Mouse (Mus musculus) ovary, adult 18-20 months (tissue): ENCODE results near the gene C1s2.
"Not testable (repeated sequence)": the region's sequence is repeated elsewhere in the genome, so short reads cannot be mapped to it uniquely, and the experiment has no call there.

Source experiments
- DNase-seq: peaks from one replicate; pipeline ENCODE4 v3.0.0; 2022; ENCODE audit warnings: low spot score, mixed read lengths

Gene C1s2

DNA sequence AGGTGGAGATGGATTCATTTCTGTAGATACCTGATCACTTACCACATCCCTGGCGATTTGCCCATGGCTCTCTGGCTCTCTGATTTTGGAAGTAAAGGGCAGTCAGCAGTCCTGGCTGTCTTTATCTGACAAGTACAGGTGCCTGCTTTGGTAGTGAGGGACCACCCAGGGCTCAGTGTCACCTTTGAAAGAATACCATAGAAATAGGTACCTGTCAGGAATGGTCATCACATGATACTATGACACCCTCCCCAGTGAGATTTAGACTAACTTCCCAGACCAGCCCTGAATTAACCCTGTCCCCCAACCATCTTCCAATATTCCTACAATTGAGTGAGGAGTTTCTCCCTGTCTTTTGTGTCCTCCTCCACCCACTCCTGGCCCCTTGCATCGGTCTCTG, at the start of gene C1s2:
Gene C1s2 (minus strand): TSS at position 101 of the 400 bp plus-strand sequence.
- not testable (repeated sequence) for DNase-seq

DNA sequence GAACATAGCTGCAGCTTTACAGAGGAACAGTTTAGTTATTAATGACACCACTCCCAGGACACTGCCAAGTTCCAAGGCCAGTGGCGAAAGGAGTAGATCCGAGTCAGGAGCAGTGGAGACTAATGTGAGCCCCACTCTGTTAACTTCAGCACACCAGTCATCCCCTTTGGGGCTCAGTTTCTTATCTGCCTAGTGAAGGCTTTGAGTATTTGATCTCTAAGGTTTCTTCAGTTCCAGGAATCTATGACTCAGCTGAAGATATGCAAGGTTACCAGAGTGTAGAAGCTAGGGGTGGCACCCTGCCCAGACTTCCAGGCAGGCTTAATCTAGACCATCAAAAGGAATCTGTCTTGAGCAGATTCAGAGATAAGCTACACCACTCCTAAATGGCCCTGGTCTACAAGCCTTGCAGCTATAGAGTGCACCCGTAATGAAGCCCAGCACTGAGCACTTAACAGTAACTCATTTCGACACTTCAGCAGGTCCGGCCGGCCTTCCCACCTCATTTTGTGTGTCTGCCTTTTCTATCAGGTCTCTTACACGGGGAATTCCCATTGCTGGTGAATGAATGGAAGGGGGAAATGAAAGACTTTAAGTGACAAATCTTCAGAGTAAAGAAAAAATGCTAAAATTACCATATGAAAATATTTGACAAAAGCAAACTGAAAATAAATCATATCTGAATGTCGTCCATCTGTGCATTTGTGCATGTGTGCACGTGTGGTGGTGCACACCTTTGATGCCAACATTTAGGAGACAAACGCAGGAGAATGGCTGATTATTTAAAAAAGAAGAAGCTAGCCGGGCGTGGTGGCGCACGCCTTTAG, 47.9 kb upstream of the C1s2 start:
- peak; percentile 72 for DNase-seq

DNA sequence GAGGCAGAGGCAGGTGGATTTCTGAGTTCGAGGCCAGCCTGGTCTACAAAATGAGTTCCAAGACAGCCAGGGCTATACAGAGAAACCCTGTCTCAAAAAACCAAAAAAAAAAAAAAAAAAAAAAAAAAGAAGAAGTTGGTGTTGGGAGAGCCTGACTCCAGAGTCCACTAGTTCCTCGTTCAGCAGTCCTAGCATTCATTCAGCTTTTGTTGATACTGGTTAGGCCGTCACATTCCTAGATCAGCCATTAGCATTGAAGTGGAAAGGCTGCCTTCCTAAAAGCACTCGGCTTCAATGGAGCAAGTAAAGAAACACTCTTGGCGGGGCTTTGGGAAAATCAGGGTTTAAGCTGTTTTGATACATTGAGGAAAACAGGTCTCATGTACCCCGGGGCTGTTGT, 46.4 kb upstream of the C1s2 start:
- not testable (repeated sequence) for DNase-seq

DNA sequence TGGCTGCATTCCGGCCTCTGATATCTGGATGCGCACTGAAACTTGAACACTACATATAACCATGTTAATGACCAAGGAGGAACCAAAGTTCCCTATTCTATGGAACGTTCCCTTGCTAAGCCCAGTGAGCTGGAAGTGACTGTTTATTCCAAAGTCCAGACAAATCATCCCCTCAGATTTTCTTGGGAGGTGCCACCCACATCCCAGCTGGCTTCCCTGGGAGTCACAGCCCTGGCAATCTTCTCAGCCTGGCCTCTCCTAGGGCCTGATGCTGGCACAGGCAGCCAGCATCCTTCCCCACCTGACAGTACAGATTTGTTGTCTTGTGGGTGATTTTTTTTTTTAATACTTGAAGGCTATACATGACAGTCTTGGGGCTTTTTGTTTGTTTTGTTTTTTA, 43.6 kb upstream of the C1s2 start:
- DNase-seq, result no peak

DNA sequence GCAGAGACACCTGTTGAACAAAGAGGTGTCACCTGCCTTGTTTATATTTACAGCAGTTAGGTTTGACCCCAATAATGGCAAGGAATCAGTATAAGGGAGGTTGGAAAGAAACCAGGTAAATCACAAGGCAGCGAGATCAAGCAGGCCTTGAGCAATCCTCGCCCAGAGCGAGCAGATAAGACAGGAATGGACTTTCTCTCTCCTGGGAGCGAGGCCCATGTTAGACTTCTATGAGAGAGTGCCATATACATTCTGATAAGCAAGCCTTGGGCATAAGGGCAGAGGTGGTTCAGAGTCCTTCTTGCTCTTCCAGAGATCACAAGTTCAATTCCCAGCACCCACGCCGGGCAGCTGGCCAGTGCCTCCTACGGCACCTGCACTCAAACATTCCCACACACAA, 42.9 kb upstream of the C1s2 start:
- DNase-seq, result no peak

DNA sequence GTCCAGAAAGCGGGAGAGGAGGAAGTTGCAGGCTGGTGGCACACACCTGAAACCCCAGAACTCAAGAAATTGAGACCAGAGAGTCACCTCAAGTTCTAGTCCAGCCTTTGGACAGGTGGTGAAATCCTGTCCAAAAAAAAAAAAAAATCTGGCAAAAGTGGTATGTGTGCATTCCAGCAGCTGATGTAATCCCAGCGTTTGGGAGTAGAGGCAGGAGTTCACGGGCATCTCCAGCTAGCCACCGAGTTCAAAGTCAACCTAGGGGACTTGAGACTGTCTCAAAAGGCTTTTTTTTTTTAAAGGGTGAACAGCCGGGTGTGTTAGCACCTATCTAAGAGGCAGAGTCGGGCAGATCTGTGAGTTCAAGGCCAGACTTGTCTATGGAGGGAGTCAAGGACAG, 40.3 kb upstream of the C1s2 start:
- DNase-seq, result no peak

DNA sequence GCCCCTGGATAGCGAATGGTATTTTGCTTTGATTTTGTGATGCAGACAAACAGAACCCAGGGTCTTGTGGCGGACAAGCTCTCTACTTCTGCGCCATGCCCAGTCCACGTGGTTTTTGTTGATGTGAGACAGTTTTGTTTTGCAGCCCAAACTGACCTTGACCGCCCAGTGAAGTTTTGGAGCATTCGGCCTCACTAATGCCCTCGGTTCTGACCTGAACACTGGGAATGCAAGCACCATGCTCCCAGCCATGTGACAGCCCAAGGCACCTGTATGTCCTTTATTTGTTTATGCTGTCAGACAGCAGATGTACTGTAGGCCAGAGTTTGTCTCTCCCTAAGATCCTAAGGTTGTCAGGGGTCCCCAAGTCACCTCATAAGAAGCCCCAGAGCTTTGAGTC, 38.7 kb upstream of the C1s2 start:
- no peak for DNase-seq

DNA sequence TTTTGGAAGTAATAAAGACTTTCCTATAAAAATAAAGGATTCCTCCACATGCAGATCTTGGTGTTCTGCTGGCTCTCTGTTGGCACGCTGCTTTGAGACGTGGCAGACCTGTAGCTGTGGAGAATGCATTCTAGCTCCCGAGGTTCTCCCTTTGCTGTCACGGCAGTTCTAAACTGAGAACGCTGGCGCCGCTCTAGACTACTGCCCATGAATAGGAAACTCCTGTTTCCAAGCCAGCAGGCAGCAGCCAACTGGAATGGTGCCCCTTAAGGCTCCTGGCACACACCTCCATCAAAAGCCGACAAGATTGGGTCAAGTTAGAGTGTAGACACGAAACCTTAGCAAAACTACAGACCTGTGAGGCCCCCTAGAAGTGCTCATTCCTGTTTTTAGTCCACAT, 37.7 kb upstream of the C1s2 start:
- no peak for DNase-seq

DNA sequence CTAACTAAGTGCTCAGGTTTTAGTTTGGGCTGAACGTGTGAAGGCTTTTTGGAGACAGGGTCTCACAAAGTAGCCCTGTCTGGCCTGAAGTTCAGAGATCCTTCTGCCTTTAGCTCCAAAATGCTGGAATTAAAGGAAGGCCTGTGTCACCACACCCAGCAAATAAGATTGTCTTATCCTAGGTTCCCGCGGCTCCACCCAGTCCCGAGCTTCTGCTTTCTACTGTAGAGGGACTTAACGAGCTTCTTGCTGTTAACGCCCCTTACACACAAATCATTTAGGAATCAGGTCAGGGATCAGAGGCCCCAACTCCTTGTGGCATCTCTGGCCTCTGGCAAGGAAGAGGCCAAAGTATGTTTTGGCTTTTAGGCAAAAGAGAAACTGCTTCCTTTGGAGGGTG, 36.2 kb upstream of the C1s2 start:
- DNase-seq, result no peak

DNA sequence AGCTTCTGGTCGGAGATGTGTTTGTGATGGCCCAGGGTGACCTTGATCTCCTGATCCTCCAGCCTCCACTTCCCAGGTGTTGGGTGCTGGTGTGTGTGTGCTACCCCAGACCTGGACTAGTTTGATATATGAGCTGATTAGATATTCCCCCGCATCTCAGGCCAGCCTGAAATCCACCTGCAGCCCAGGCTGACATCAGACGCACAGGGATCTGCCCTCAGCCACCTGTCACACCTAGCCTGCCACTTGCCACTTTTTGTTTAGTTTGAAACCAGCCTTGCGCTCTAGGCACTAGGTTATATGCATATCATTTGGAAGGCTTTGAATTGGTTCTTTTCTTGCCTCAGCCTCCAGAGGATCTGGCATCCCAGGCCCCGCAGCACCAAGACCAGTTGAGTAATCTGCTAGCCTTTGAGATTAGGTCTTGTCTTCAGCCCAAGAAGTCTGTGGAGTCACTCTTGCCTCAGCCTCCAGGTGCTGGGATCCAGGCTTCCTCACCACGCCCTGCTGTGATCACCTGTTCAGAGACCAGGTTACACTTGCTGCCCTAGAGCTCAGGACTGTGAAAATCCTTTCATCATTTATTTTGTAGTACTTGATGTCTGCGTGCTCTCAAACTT, 34.5 kb upstream of the C1s2 start:
- no peak for DNase-seq

DNA sequence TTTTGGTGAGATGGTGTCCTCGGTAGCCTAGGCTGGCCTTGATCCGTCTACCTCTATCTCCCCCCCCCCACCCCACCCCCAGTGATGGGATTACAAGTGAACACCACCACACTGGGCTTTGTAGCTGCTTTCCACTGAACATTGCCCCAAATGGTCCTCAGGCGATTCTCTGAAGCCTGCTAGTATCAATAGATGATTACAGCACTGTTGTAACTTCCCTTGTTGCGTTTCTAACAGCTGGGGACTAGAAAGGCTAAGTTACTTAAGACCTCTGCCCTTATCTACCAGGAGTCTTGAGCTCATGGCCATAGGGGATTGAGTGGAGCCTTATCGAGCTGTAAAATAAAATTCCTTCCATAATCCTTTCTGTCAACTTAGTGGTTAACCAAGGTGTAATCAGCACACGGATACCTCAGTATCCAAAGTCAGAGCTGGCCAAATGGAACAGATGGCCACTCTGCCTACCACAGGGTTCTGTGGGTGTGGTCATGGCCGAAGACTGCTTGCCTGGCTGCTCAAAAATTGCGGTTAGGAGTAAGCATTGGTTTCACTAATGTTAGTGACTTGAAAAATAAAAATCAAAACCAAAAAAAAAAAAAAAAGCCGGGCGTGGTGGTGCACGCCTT, 33.5 kb upstream of the C1s2 start:
- DNase-seq, result no peak

DNA sequence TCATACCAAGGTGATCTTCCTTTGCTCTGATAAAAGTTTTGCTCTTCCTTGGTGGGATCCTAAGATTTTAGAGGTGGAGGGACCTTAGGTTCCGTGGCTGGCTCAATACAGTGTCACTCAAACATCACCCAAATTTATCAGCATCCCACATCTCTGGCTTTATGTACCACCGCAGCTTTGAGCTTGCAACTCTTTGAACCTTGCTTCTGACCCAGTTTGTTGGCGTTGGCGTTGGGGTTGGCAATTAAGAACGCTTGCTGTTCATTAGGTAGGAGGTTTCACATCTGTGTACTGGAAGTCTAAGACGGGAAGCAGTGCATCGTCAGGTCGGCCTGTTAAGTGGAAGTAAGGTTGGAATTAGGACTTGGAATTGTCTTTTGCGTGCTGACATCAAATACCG, 29.1 kb upstream of the C1s2 start:
- DNase-seq, result no peak

DNA sequence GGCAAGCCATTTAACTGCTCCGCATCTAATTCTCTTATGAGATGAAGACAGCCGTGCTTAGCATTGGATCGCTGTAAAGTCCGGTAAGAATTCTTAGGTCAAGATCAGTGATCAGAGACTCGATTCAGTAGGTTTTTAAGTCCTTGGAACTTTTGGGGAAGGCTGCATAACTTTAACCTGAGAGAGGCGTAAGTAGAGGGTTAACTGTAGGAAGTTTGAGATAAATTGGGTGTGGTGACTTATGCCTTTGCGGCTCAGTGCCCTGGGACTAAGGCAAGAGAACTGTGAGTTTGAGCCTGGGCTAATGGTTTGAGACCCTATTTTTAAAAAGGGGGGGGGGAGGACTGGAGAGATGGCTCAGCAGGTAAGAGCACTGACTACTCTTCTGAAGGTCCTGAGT, 28.4 kb upstream of the C1s2 start:
- no peak for DNase-seq

DNA sequence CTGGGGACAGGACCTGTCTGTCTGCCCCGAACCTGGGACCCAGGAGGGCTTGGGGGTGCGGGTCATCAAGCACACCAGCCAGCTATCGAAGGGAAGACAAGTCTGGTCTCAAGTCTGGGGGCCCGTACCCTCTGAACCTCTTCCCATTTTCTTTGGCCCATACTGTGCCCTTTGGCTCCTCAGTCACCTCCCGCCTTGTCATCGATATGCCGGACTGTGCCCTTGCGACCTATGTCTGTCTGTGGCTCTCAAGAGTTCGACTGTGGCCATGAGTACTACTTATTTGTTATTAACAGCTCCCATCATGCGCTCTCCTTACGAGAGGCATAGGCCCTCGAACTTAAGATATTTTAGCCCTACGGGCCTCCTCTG, 27.5 kb upstream of the C1s2 start:
- DNase-seq, result no peak

DNA sequence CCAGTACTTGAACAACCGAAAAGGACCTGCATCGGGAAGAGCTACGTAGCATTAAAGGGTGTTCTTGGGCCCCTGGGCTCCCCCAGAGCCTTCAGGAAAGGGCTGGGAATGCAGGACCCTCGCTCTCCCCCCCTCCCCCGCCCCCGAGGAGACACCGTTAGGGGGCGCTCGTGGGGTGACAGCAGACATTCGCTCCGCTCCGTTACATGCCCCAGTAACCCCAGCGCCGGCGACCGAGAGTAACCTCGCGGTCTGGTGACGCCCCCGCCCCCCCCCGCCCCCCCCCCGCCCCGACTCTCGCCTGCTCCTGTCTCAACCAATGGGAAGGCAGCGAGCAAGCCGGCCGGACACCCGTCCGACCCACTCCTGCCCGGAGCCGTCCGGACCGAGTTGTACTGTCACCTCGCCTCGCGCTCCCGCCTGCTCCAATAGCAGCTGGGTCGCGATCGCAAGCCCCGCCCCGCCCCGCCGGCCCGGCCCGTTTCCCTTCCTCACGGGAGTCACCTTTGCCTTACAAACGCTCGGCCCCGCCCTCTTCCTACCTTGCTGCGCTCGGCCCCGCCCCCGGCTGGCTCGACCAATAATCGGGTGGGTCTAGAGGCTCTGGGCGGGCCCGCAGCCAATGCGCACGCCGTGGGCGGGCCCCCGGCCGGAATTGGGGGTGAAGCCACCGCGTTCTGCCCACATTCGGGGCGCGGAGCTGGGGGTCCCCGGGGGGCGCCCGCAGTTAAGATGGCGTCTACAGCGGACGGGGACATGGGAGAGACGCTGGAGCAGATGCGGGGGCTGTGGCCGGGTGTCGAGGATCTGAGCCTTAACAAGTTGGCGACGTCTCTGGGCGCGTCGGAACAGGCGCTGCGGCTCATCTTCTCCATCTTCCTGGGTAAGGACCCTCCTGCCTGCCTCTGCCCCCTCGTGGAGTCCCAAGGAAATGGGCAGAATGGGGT, 26.9 kb upstream of the C1s2 start, which contains the start of gene Lpcat3:
Gene Lpcat3 (plus strand): TSS at position 551 of the 947 bp plus-strand sequence.
- peak; percentile 99 for DNase-seq

DNA sequence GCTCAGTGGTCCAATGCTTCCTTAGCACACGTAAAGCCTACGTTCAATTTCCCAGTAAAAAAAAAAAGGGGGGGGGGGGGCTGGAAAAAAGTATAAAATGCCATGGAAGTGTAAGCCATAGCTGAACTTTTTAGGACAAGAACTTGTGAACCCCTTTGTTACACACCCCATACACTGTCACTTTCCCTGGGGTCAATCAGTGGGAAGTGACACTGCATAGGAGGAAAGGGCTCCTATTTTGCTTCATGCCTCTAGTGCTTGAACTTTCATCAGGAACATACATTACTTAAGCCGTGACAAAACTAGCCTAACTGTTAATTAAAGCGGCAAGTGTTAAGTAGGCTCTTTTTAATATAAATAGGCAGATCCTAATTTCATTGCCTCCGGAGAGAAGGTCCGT, 26.1 kb upstream of the C1s2 start:
- DNase-seq, result no peak

DNA sequence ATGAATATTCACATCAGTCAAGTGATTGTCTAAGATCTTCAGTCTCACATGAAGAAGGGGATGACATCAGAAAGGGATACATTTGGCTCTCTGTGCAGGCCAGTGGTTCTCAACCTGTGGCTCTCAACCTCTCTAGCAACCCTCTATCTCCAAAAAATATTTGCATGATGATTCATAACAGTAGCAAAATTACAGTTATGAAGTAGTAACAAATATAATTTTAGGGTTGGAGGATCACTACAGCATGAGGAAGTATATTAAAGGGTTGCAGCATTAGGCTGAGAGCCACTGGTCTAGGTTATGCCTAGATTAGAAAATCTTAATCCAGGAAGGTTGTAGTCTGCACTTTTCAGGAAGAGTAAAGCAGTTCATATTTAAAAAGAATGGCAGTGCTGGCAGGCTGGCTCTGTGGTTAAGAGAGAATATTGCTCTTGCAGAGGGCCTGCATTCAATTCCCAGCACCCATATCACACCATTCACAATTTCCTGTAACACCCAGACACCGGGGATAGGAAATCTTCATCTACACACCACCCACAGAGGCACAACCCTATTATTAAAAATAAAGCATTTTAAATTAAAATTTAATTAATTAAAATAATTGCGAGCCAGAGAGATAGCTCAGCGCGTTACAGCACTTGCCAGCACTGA, 25.4 kb upstream of the C1s2 start:
- no peak for DNase-seq

DNA sequence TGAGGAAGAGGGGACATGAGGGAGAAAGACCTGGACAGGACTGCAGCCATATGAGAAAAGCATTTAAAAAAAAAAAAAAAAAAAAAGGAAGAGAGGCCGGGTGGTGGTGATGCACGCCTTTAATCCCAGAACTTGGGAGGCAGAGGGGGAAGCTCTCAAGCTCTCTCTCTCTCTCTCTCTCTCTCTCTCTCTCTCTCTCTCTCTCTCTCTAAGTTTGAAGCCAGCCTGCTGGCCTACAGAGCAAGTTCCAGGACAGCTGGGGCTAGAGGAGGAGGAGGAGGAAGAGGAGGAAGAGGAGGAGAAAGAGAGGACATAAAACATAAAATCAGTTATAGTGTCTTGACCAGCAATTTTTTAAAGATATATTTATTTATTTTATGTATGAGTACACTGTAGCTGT, 22.2 kb upstream of the C1s2 start:
- no peak for DNase-seq

DNA sequence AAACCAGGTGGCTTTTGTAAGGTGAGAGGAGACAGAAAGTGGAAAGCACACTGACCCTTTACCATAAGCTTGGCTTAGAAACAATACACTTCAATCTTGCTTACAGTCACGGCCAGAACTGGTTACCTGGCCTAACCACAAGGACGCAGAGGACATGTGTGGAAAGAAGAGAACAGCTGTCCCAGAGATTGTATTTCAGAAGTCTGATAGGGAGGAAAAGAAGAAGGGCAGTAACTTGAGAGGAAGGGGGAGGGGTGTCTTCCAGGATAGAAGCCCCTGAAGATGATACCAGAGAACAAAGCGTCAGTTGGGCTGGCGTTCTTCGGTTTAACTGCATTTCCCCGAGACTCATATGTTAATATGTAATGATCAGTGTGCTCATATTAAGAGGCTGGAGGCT, 20.0 kb upstream of the C1s2 start:
- no peak for DNase-seq

DNA sequence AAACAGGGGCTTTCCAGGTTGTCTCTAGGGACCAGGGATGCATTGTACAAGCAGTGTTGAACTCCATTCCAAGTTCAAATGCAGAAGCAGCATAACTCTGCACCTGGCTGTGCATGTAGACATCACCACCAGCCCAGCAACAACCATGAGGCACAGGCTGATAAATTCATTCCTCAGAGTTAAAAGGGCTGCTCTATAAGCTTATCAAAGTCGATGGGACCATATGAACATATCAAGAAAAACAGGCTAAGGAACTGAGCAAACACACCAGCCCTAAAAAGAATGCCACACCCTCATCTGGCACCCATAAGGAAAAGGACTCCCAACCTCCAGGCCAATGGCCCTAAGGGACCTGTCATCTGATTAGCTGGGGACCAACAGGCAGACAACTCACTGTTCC, 10.5 kb upstream of the C1s2 start:
- DNase-seq, result no peak

DNA sequence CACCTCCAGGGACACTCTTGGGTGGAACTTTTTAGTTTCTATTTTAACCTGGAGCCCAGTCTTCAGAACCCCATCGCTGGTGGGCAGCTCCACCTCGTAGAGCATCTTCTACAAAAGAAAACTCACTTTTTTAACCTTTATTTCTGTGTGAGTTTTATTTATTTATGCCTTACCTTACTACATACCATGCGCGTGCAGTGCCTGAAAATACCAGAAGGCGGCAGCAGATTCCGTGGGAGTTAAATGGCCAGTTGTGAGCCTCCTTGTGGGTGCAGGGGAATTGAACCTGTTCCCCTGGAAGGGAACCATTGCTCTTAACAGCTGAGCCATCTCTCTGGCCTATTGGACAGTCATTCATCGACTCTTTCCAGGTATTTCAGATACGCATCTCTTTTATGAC, 5.1 kb upstream of the C1s2 start:
- DNase-seq, result peak; percentile 15

DNA sequence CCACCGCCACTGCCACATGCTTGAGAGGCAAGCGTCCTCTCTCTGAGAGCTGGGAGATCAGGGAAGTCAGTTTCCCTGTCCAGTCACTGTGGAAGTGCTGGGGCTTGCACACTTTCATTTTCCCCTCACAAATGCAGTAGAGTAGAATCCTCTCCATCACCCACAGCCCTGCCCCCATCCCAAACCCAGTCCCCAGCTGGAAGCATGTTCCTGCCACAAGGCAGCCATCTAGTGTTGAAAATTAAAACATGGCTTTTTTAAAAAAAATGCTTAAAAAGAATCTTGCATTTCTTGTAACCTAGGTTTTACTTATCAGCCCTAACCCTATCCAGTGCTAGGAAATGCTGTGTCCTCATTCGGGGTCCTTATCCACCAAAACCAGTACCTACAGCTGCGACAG, 4.2 kb upstream of the C1s2 start:
- no peak for DNase-seq
